Mouse (Mus musculus): ENCODE results near the gene Itga11. TPM values are rescaled to one million over a fixed set of nuclear protein-coding genes. Genes with fewer than 3 reads are reported as not detected.
"Not testable (repeated sequence)": the region's sequence is repeated elsewhere in the genome, so short reads cannot be mapped to it uniquely, and the experiment has no call there.

Gene Itga11
- polyA plus RNA-seq, 1 experiment: 1.1 TPM

- peak within 1 kb of the TSS; percentile 82 for H3K4me3 ChIP-seq (replicated peaks; ENCODE audit: control insufficient read depth, low read depth, low read length)
- WGBS: under 1% methylated on average over 67 of the region's 68 CpGs
- H3K4me1 ChIP-seq (ENCODE audit: control insufficient read depth, insufficient read depth, low read length): no peaks in the 10 kb centered on the region; the same call in 1 of the 2 replicates
- TF ChIP-seq POLR2A (IDR thresholded peaks at IDR 0.05; ENCODE audit: borderline replicate concordance, control insufficient read depth, low read depth, low read length): peak; percentile 79; the same call in 1 of the 2 replicates
- TF ChIP-seq CTCF (IDR thresholded peaks at IDR 0.05; ENCODE audit: control insufficient read depth, insufficient read depth, low read length): no peak; the same call in 1 of the 2 replicates
- H3K27ac ChIP-seq (ENCODE audit: control insufficient read depth, insufficient read depth, low read depth, low read length, poor library complexity): peak within 1 kb of the TSS; percentile 94
Measured at GRCm38 (mm10) chr9:62811516-62812121, 134.0 kb downstream of the Itga11 start, which contains the start of gene Fem1b. TSS of gene Fem1b (minus strand) at chr9:62811934.

- Histone ChIP-seq H3K27ac (ENCODE audit: control insufficient read depth, insufficient read depth, low read depth, low read length, poor library complexity) (peak overlapping the region; percentile 94), H3K4me1 (ENCODE audit: control insufficient read depth, insufficient read depth, low read length) (no peaks in the 10 kb centered on the region; the same call in 1 of the 2 replicates), H3K4me3 (replicated peaks; ENCODE audit: control insufficient read depth, low read depth, low read length) (peak overlapping the region; percentile 82)
- TF ChIP-seq POLR2A (IDR thresholded peaks at IDR 0.05; ENCODE audit: borderline replicate concordance, control insufficient read depth, low read depth, low read length): no peak
- TF ChIP-seq CTCF (IDR thresholded peaks at IDR 0.05; ENCODE audit: control insufficient read depth, insufficient read depth, low read length): no peak
- WGBS: 34% methylated on average over 14 of the region's 14 CpGs
Measured at GRCm38 (mm10) chr9:62812216-62813049, 134.8 kb downstream of the Itga11 start.

GRCm38 (mm10) chr9:62814751-62815150 lies 137.1 kb downstream of the Itga11 start:
- H3K4me3 ChIP-seq (replicated peaks; ENCODE audit: control insufficient read depth, low read depth, low read length): no peak overlapping the region
- no peaks in the 10 kb centered on the region for H3K4me1 ChIP-seq (ENCODE audit: control insufficient read depth, insufficient read depth, low read length)
- H3K27ac ChIP-seq (ENCODE audit: control insufficient read depth, insufficient read depth, low read depth, low read length, poor library complexity): no peak overlapping the region
- TF ChIP-seq CTCF (IDR thresholded peaks at IDR 0.05; ENCODE audit: control insufficient read depth, insufficient read depth, low read length) (no peak), POLR2A (IDR thresholded peaks at IDR 0.05; ENCODE audit: borderline replicate concordance, control insufficient read depth, low read depth, low read length) (no peak)
- WGBS: 79% methylated on average over 2 of the region's 2 CpGs

GRCm38 (mm10) chr9:62816323-62817098 lies 138.9 kb downstream of the Itga11 start:
- 73% methylated on average over 9 of the region's 9 CpGs for WGBS
- no peaks in the 10 kb centered on the region for H3K4me1 ChIP-seq (ENCODE audit: control insufficient read depth, insufficient read depth, low read length)
- H3K4me3 ChIP-seq (replicated peaks; ENCODE audit: control insufficient read depth, low read depth, low read length): no peak overlapping the region
- H3K27ac ChIP-seq (ENCODE audit: control insufficient read depth, insufficient read depth, low read depth, low read length, poor library complexity): no peak overlapping the region
- TF ChIP-seq CTCF (IDR thresholded peaks at IDR 0.05; ENCODE audit: control insufficient read depth, insufficient read depth, low read length) (no peak), POLR2A (IDR thresholded peaks at IDR 0.05; ENCODE audit: borderline replicate concordance, control insufficient read depth, low read depth, low read length) (no peak)

- WGBS: 33% methylated on average over 12 of the region's 12 CpGs
- TF ChIP-seq POLR2A (IDR thresholded peaks at IDR 0.05; ENCODE audit: borderline replicate concordance, control insufficient read depth, low read depth, low read length) (no peak), CTCF (IDR thresholded peaks at IDR 0.05; ENCODE audit: control insufficient read depth, insufficient read depth, low read length) (no peak)
- Histone ChIP-seq H3K27ac (ENCODE audit: control insufficient read depth, insufficient read depth, low read depth, low read length, poor library complexity) (no peak overlapping the region), H3K4me3 (replicated peaks; ENCODE audit: control insufficient read depth, low read depth, low read length) (no peak overlapping the region), H3K4me1 (ENCODE audit: control insufficient read depth, insufficient read depth, low read length) (no peaks in the 10 kb centered on the region)
Measured at GRCm38 (mm10) chr9:62817099-62817571, 139.5 kb downstream of the Itga11 start.

GRCm38 (mm10) chr9:62817828-62818614 lies 140.4 kb downstream of the Itga11 start:
- H3K4me1 ChIP-seq (ENCODE audit: control insufficient read depth, insufficient read depth, low read length): no peaks in the 10 kb centered on the region
- no peak overlapping the region for H3K4me3 ChIP-seq (replicated peaks; ENCODE audit: control insufficient read depth, low read depth, low read length)
- TF ChIP-seq CTCF (IDR thresholded peaks at IDR 0.05; ENCODE audit: control insufficient read depth, insufficient read depth, low read length) (no peak), POLR2A (IDR thresholded peaks at IDR 0.05; ENCODE audit: borderline replicate concordance, control insufficient read depth, low read depth, low read length) (no peak)
- no peak overlapping the region for H3K27ac ChIP-seq (ENCODE audit: control insufficient read depth, insufficient read depth, low read depth, low read length, poor library complexity)
- 74% methylated on average over 4 of the region's 4 CpGs for WGBS

- WGBS: 57% methylated on average over 3 of the region's 3 CpGs
- TF ChIP-seq POLR2A (IDR thresholded peaks at IDR 0.05; ENCODE audit: borderline replicate concordance, control insufficient read depth, low read depth, low read length) (no peak), CTCF (IDR thresholded peaks at IDR 0.05; ENCODE audit: control insufficient read depth, insufficient read depth, low read length) (no peak)
- Histone ChIP-seq H3K4me1 (ENCODE audit: control insufficient read depth, insufficient read depth, low read length) (no peaks in the 10 kb centered on the region), H3K27ac (ENCODE audit: control insufficient read depth, insufficient read depth, low read depth, low read length, poor library complexity) (no peak overlapping the region), H3K4me3 (replicated peaks; ENCODE audit: control insufficient read depth, low read depth, low read length) (no peak overlapping the region)
Measured at GRCm38 (mm10) chr9:62819494-62819893, 141.9 kb downstream of the Itga11 start.

- not testable (repeated sequence) for H3K27ac ChIP-seq (ENCODE audit: control insufficient read depth, insufficient read depth, low read depth, low read length, poor library complexity); H3K4me1 ChIP-seq (ENCODE audit: control insufficient read depth, insufficient read depth, low read length); H3K4me3 ChIP-seq (replicated peaks; ENCODE audit: control insufficient read depth, low read depth, low read length)
- WGBS: 78% methylated on average over 6 of the region's 6 CpGs
Measured at GRCm38 (mm10) chr9:62819910-62820309, 142.3 kb downstream of the Itga11 start.

Measured in bone marrow, adult 2 months (tissue).